Mouse (Mus musculus): Measurements from ENCODE around the gene Sec22b.

DNA sequence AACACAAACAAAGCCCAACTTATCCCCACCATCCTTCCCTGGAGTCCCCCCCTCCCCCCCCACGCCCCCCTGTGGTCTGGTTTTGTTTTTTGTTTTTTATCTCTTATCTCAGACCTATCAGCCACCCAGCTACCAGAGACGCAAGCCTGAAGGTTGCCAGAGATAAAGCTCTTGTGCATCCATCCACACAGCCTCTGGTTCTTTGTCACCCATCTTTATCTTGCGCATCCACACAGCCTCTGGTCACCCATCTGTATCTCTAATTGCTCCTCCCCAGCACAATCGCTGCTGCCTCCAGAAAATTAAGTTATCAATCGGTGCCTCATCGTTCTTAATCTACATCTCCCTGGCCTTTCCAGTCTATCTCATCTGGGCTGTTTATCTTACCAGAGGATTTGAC, 10.8 kb upstream of the Sec22b start:
- TF ChIP-seq CTCF (IDR thresholded peaks at IDR 0.05; ENCODE audit: control insufficient read depth, insufficient read depth, insufficient replicate concordance, low read depth, low read length) (no peak), POLR2A (IDR thresholded peaks at IDR 0.05; ENCODE audit: control insufficient read depth, low read depth, low read length) (no peak)
